Mouse (Mus musculus) hindbrain, embryonic 15.5 days (tissue): Measurements from ENCODE around the gene Wnt1. TPM values are rescaled to one million over a fixed set of nuclear protein-coding genes. Genes with fewer than 3 reads are reported as not detected.

Experiments
- ATAC-seq: fragments of 200-750 bp; cut with Nextera tagmentation; 2 replicates; pipeline ENCODE4 v1.8.0; 2017; ENCODE audit warnings: low read depth, moderate number of reproducible peaks, moderate TSS enrichment; ENCODE audit not compliant: low FRiP score
- H3K27ac ChIP-seq: fragments of 300-500 bp; sonication (generic); replicated peaks from 2 replicates; pipeline ENCODE4 v1.5.1; 2015; ENCODE audit warnings: mild to moderate bottlenecking, inconsistent platforms
- H3K27me3 ChIP-seq: fragments of 300-500 bp; sonication (generic); 2 replicates; pipeline ENCODE4 v1.6.1; 2015; ENCODE audit warnings: control low read depth, inconsistent platforms
- H3K36me3 ChIP-seq: fragments of 300-500 bp; sonication (generic); 2 replicates; pipeline ENCODE4 v1.6.1; 2015; ENCODE audit warnings: control low read depth, inconsistent platforms
- H3K4me1 ChIP-seq: fragments of 300-500 bp; sonication (generic); replicated peaks from 2 replicates; pipeline ENCODE4 v1.6.1; 2015; ENCODE audit warnings: control low read depth, inconsistent platforms
- H3K4me2 ChIP-seq: fragments of 300-500 bp; sonication (generic); 2 replicates; pipeline ENCODE4 v1.6.1; 2015; ENCODE audit warnings: moderate library complexity, mild to moderate bottlenecking, inconsistent platforms
- H3K4me3 ChIP-seq: fragments of 300-500 bp; sonication (generic); 2 replicates; pipeline ENCODE4 v1.5.1; 2015; ENCODE audit warnings: mild to moderate bottlenecking, inconsistent platforms
- H3K9ac ChIP-seq: fragments of 300-500 bp; sonication (generic); 2 replicates; pipeline ENCODE4 v1.6.1; 2015; ENCODE audit warnings: inconsistent platforms
- H3K9me3 ChIP-seq: fragments of 300-500 bp; sonication (generic); 2 replicates; pipeline ENCODE4 v1.6.1; 2016; ENCODE audit warnings: control low read depth, inconsistent platforms
- WGBS: fragments of 180-500 bp; shearing (Covaris S2); methylation state at CpG from one replicate; pipeline ENCODE4 v1.1.7; 2015; 5-methylcytosine and 5-hydroxymethylcytosine counted together
- polyA plus RNA-seq: library from polyadenylated mRNA; unstranded; fragments of >200 nt; fragmentation: Nextera tagmentation; extraction: Ambion mirVana; gene quantifications from 2 replicates; pipeline ENCODE4 v1.2.1, GENCODE M21; 2015

Wnt1 gene
- polyA plus RNA-seq, 1 experiment from 2014 or later: 2.5 TPM

- H3K27ac ChIP-seq: no peak overlapping the region
- no peaks in the 10 kb centered on the region for H3K36me3 ChIP-seq
- peaks cover 43% of the 10 kb centered on the region for H3K27me3 ChIP-seq
- ATAC-seq: no peak
- no peak overlapping the region for H3K4me3 ChIP-seq
- no peak overlapping the region for H3K4me2 ChIP-seq
- WGBS: 47% methylated on average over 4 of the region's 4 CpGs
- no peak overlapping the region for H3K9ac ChIP-seq
- peaks cover 21% of the 10 kb centered on the region for H3K4me1 ChIP-seq
- H3K9me3 ChIP-seq: no peaks in the 10 kb centered on the region
Measured at GRCm38 (mm10) chr15:98765929-98766328, 23.7 kb upstream of the Wnt1 start.

- no peak overlapping the region for H3K27ac ChIP-seq
- no peak overlapping the region for H3K4me3 ChIP-seq
- 17% methylated on average over 5 of the region's 5 CpGs for WGBS
- no peaks in the 10 kb centered on the region for H3K9me3 ChIP-seq
- peaks cover 65% of the 10 kb centered on the region for H3K27me3 ChIP-seq
- no peak overlapping the region for H3K9ac ChIP-seq
- H3K4me2 ChIP-seq: no peak overlapping the region
- peaks cover 21% of the 10 kb centered on the region for H3K4me1 ChIP-seq
- no peaks in the 10 kb centered on the region for H3K36me3 ChIP-seq
- no peak for ATAC-seq
Measured at GRCm38 (mm10) chr15:98768259-98768658, 21.4 kb upstream of the Wnt1 start.

- WGBS: 6% methylated on average over 12 of the region's 12 CpGs
- peak overlapping the region; percentile 32; the same call in 1 of the 2 replicates for H3K4me3 ChIP-seq
- H3K27me3 ChIP-seq: peaks cover 87% of the 10 kb centered on the region
- ATAC-seq: no peak
- H3K9me3 ChIP-seq: no peaks in the 10 kb centered on the region
- peaks cover 20% of the 10 kb centered on the region for H3K4me1 ChIP-seq
- peak overlapping the region; percentile 30; the same call in 1 of the 2 replicates for H3K9ac ChIP-seq
- H3K27ac ChIP-seq: no peak overlapping the region
- peak overlapping the region; percentile 53 for H3K4me2 ChIP-seq
- H3K36me3 ChIP-seq: no peaks in the 10 kb centered on the region
Measured at GRCm38 (mm10) chr15:98771813-98772425, 17.7 kb upstream of the Wnt1 start.

- peak overlapping the region; percentile 32 for H3K4me3 ChIP-seq
- peak overlapping the region; percentile 53 for H3K4me2 ChIP-seq
Measured at GRCm38 (mm10) chr15:98772511-98773211, 17.0 kb upstream of the Wnt1 start.

GRCm38 (mm10) chr15:98774096-98774495 lies 15.6 kb upstream of the Wnt1 start:
- Histone ChIP-seq H3K9ac (no peak overlapping the region), H3K27ac (no peak overlapping the region), H3K36me3 (no peaks in the 10 kb centered on the region), H3K4me3 (no peak overlapping the region), H3K4me2 (no peak overlapping the region), H3K9me3 (no peaks in the 10 kb centered on the region), H3K27me3 (peaks cover 96% of the 10 kb centered on the region), H3K4me1 (peaks cover 36% of the 10 kb centered on the region)
- no peak for ATAC-seq
- WGBS: 7% methylated on average over 15 of the region's 15 CpGs

More at GRCm38 (mm10) chr15:98772511-98773211, 17.0 kb upstream of the Wnt1 start:
- Histone ChIP-seq H3K9ac (peak overlapping the region; percentile 30; the same call in 1 of the 2 replicates), H3K36me3 (no peaks in the 10 kb centered on the region), H3K27me3 (peaks cover 94% of the 10 kb centered on the region), H3K9me3 (no peaks in the 10 kb centered on the region), H3K4me1 (peaks cover 26% of the 10 kb centered on the region), H3K27ac (no peak overlapping the region)
- ATAC-seq: no peak
- WGBS: 2% methylated on average over 36 of the region's 36 CpGs

GRCm38 (mm10) chr15:98775533-98775932 lies 14.1 kb upstream of the Wnt1 start:
- Histone ChIP-seq H3K36me3 (no peaks in the 10 kb centered on the region), H3K9ac (no peak overlapping the region), H3K9me3 (no peaks in the 10 kb centered on the region), H3K27ac (no peak overlapping the region), H3K4me2 (no peak overlapping the region), H3K4me3 (no peak overlapping the region), H3K4me1 (peaks cover 36% of the 10 kb centered on the region), H3K27me3 (peaks cover 97% of the 10 kb centered on the region)
- ATAC-seq: no peak
- WGBS: 3% methylated on average over 5 of the region's 5 CpGs

GRCm38 (mm10) chr15:98776280-98777004 lies 13.2 kb upstream of the Wnt1 start:
- WGBS: 1% methylated on average over 62 of the region's 62 CpGs
- Histone ChIP-seq H3K4me1 (peaks cover 36% of the 10 kb centered on the region), H3K4me2 (peak overlapping the region; percentile 43), H3K9ac (no peak overlapping the region), H3K27ac (no peak overlapping the region), H3K27me3 (peaks cover 97% of the 10 kb centered on the region), H3K4me3 (peak overlapping the region; percentile 27), H3K9me3 (no peaks in the 10 kb centered on the region), H3K36me3 (no peaks in the 10 kb centered on the region)
- ATAC-seq: 0 out of 2 replicates have a peak, but pooled peaks have one; percentile 54

- H3K4me1 ChIP-seq: peaks cover 34% of the 10 kb centered on the region
- H3K27me3 ChIP-seq: peaks cover 97% of the 10 kb centered on the region
- H3K36me3 ChIP-seq: no peaks in the 10 kb centered on the region
- H3K4me3 ChIP-seq: no peak overlapping the region
- WGBS: 3% methylated on average over 19 of the region's 19 CpGs
- H3K9me3 ChIP-seq: no peaks in the 10 kb centered on the region
- no peak overlapping the region for H3K4me2 ChIP-seq
- no peak overlapping the region for H3K9ac ChIP-seq
- no peak for ATAC-seq
- no peak overlapping the region for H3K27ac ChIP-seq
Measured at GRCm38 (mm10) chr15:98777005-98777616, 12.5 kb upstream of the Wnt1 start.

GRCm38 (mm10) chr15:98777762-98778161 lies 11.9 kb upstream of the Wnt1 start, which contains the start of gene Wnt10b:
Gene Wnt10b (minus strand): TSS chr15:98778150.
- H3K4me3 ChIP-seq: peak within 1 kb of the TSS; percentile 33
- H3K9ac ChIP-seq: no peak within 1 kb of the TSS
- WGBS: under 1% methylated on average over 32 of the region's 33 CpGs
- no peak within 1 kb of the TSS for H3K27ac ChIP-seq
- H3K4me1 ChIP-seq: peaks cover 28% of the 10 kb centered on the region
- no peak for ATAC-seq
- H3K9me3 ChIP-seq: no peaks in the 10 kb centered on the region
- peaks cover 95% of the 10 kb centered on the region for H3K27me3 ChIP-seq
- no peaks in the 10 kb centered on the region for H3K36me3 ChIP-seq
- H3K4me2 ChIP-seq: peak within 1 kb of the TSS; percentile 52

GRCm38 (mm10) chr15:98778191-98778770 lies 11.4 kb upstream of the Wnt1 start:
- Histone ChIP-seq H3K36me3 (no peaks in the 10 kb centered on the region), H3K27ac (no peak overlapping the region), H3K27me3 (peaks cover 91% of the 10 kb centered on the region), H3K9ac (no peak overlapping the region), H3K4me3 (peak overlapping the region; percentile 33), H3K9me3 (no peaks in the 10 kb centered on the region), H3K4me2 (peak overlapping the region; percentile 52), H3K4me1 (peaks cover 25% of the 10 kb centered on the region)
- under 1% methylated on average over 25 of the region's 25 CpGs for WGBS
- ATAC-seq: no peak

- no peaks in the 10 kb centered on the region for H3K9me3 ChIP-seq
- H3K27me3 ChIP-seq: peaks cover 86% of the 10 kb centered on the region
- peaks cover 25% of the 10 kb centered on the region for H3K4me1 ChIP-seq
- no peak for ATAC-seq
- WGBS: 6% methylated on average over 9 of the region's 11 CpGs
- no peak overlapping the region for H3K9ac ChIP-seq
- H3K4me3 ChIP-seq: no peak overlapping the region
- H3K4me2 ChIP-seq: no peak overlapping the region
- no peak overlapping the region for H3K27ac ChIP-seq
- no peaks in the 10 kb centered on the region for H3K36me3 ChIP-seq
Measured at GRCm38 (mm10) chr15:98778806-98779205, 10.9 kb upstream of the Wnt1 start.
